Mouse (Mus musculus) lung, adult 2 months (tissue): Measurements from ENCODE around the gene Zranb1.

ENCODE experiments used
- CTCF ChIP-seq: fragments of 200-500 bp; IDR thresholded peaks from 2 replicates; pipeline ENCODE4 v1.5.1; 2011; ENCODE audit warnings: mild to moderate bottlenecking, low read length, control low read depth; ENCODE audit not compliant: insufficient read depth
- POLR2A ChIP-seq: fragments of 200-500 bp; IDR thresholded peaks from 2 replicates; pipeline ENCODE4 v1.6.1; 2011; ENCODE audit warnings: low read depth, mild to moderate bottlenecking, control low read depth, low read length, borderline replicate concordance; ENCODE audit errors: extremely low read depth

DNA sequence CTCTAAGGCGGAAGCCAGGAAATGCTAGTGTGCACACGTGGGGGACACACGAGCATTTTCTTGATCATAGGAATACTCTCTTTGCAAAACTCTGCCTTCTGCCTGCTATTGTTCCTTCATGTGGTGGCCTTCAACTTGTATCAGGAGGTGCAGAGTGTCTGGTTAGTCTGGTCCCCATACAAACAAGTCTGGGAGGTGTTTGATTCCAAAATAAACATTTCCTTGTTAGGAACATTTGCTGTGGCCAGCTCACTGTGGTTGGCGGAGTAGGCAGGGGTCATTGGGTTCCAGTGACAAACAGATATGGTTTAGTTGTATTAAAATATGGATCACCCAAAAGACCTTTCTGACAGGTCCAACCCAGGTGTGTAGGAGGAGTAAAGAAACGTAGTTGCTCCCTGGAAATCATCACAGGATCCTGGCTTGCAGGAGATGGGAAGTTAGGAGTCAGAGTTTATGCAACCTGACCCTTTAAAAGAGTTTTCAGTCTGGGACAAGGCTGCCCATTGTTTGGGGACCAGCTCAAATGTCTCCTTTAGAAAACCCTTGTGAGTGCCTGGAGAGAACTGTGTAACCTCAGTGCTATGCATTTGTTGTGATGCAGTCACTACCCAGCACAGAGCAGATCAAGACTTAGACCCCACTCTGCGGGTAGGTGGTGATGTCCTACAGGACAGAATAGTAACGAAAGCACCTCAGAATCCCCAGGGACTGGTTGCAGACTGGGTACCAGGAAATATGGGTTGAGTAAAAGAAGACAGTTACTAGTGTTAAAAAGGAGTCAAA is 43.7 kb upstream of the Zranb1 start:
- TF ChIP-seq CTCF (no peak), POLR2A (no peak)
